Mouse (Mus musculus): ENCODE measurements around the gene Tgfbrap1. TPM values are rescaled to one million over a fixed set of nuclear protein-coding genes. Genes with fewer than 3 reads are reported as not detected.

The Tgfbrap1 gene
- total RNA-seq, 2 experiments from 2014 or later = 13.0 to 13.1 TPM

- no peak for DNase-seq
- TF ChIP-seq CTCF (IDR thresholded peaks at IDR 0.05) = no peak
- H3K27ac ChIP-seq = no peak overlapping the region
- intact Hi-C loops (cut with DNase I) = no loop called here
- no peak overlapping the region for H3K4me3 ChIP-seq
Measured at GRCm38 (mm10) chr1:43131591-43131990, 33.2 kb upstream of the Tgfbrap1 start.

- no peak for TF ChIP-seq CTCF (IDR thresholded peaks at IDR 0.05)
- H3K4me3 ChIP-seq = no peak overlapping the region
- no peak overlapping the region for H3K27ac ChIP-seq
- no peak for DNase-seq
- intact Hi-C loops (cut with DNase I) = no loop called here
Measured at GRCm38 (mm10) chr1:43130219-43130981, 32.0 kb upstream of the Tgfbrap1 start.

- TF ChIP-seq CTCF (IDR thresholded peaks at IDR 0.05) = no peak
- DNase-seq = no peak
- H3K27ac ChIP-seq = no peak overlapping the region
- intact Hi-C loops (cut with DNase I) = no loop called here
- no peak overlapping the region for H3K4me3 ChIP-seq
Measured at GRCm38 (mm10) chr1:43127820-43128610, 29.6 kb upstream of the Tgfbrap1 start.

GRCm38 (mm10) chr1:43127196-43127595, 28.8 kb upstream of the Tgfbrap1 start:
- no peak for TF ChIP-seq CTCF (IDR thresholded peaks at IDR 0.05)
- Histone ChIP-seq H3K27ac (no peak overlapping the region), H3K4me3 (no peak overlapping the region)
- DNase-seq = no peak
- intact Hi-C loops (cut with DNase I) = no loop called here

- Histone ChIP-seq H3K27ac (no peak overlapping the region), H3K4me3 (no peak overlapping the region)
Measured at GRCm38 (mm10) chr1:43124726-43125125, 26.3 kb upstream of the Tgfbrap1 start.

GRCm38 (mm10) chr1:43122616-43123015, 24.2 kb upstream of the Tgfbrap1 start:
- DNase-seq = no peak
- intact Hi-C loops (cut with DNase I) = no loop called here
- TF ChIP-seq CTCF (IDR thresholded peaks at IDR 0.05) = no peak
- Histone ChIP-seq H3K27ac (no peak overlapping the region), H3K4me3 (no peak overlapping the region)

More at GRCm38 (mm10) chr1:43124726-43125125, 26.3 kb upstream of the Tgfbrap1 start:
- no peak for DNase-seq
- intact Hi-C loops (cut with DNase I) = no loop called here
- TF ChIP-seq CTCF (IDR thresholded peaks at IDR 0.05) = no peak

GRCm38 (mm10) chr1:43120950-43121349, 22.5 kb upstream of the Tgfbrap1 start:
- no peak for TF ChIP-seq CTCF (IDR thresholded peaks at IDR 0.05)
- H3K27ac ChIP-seq = no peak overlapping the region
- intact Hi-C loops (cut with DNase I) = no loop called here

GRCm38 (mm10) chr1:43117435-43117834, 19.0 kb upstream of the Tgfbrap1 start:
- Histone ChIP-seq H3K4me3 (no peak overlapping the region), H3K27ac (no peak overlapping the region)
- TF ChIP-seq CTCF (IDR thresholded peaks at IDR 0.05) = no peak
- no peak for DNase-seq
- intact Hi-C loops (cut with DNase I) = no loop called here

More at GRCm38 (mm10) chr1:43120950-43121349, 22.5 kb upstream of the Tgfbrap1 start:
- H3K4me3 ChIP-seq = no peak overlapping the region
- DNase-seq = no peak

GRCm38 (mm10) chr1:43112882-43113281, 14.4 kb upstream of the Tgfbrap1 start:
- H3K27ac ChIP-seq = no peak overlapping the region
- peak; percentile 73 for DNase-seq
- no peak overlapping the region for H3K4me3 ChIP-seq
- TF ChIP-seq CTCF (IDR thresholded peaks at IDR 0.05) = peak; percentile 62
- intact Hi-C loops (cut with DNase I) = loop anchor here (2.0 kb wide), 1 partner anchor 198 kb away; no protein-coding TSS in a partner anchor

- intact Hi-C loops (cut with DNase I) = no loop called here
- DNase-seq = peak; percentile 67
- Histone ChIP-seq H3K27ac (no peak overlapping the region), H3K4me3 (no peak overlapping the region)
- TF ChIP-seq CTCF (IDR thresholded peaks at IDR 0.05) = peak; percentile 86
Measured at GRCm38 (mm10) chr1:43110556-43110955, 12.1 kb upstream of the Tgfbrap1 start.

- no peak overlapping the region for H3K27ac ChIP-seq
- TF ChIP-seq CTCF (IDR thresholded peaks at IDR 0.05) = no peak
- intact Hi-C loops (cut with DNase I) = no loop called here
Measured at GRCm38 (mm10) chr1:43108729-43109128, 10.3 kb upstream of the Tgfbrap1 start.

GRCm38 (mm10) chr1:43094206-43094605, 4.2 kb downstream of the Tgfbrap1 start:
- no peak for TF ChIP-seq CTCF (IDR thresholded peaks at IDR 0.05)
- intact Hi-C loops (cut with DNase I) = no loop called here
- H3K27ac ChIP-seq = no peak overlapping the region

More at GRCm38 (mm10) chr1:43108729-43109128, 10.3 kb upstream of the Tgfbrap1 start:
- H3K4me3 ChIP-seq = no peak overlapping the region
- no peak for DNase-seq

More at GRCm38 (mm10) chr1:43094206-43094605, 4.2 kb downstream of the Tgfbrap1 start:
- no peak for DNase-seq
- no peak overlapping the region for H3K4me3 ChIP-seq

Measured in gastrocnemius, adult 2 months (tissue).